Mouse (Mus musculus) left cerebral cortex, postnatal 25 days (tissue): Measurements from ENCODE around the gene Prorsd1. TPM values are rescaled to one million over a fixed set of nuclear protein-coding genes. Genes with fewer than 3 reads are reported as not detected.
"Not testable (repeated sequence)": the region's sequence is repeated elsewhere in the genome, so short reads cannot be mapped to it uniquely, and the experiment has no call there.

Experiments used
- DNase-seq, 2 experiments: peaks; one replicate each; pipeline ENCODE4 v3.0.0; 2022; ENCODE audit warnings: low spot score in 2 of 2, mixed read lengths in 1 of 2
- intact Hi-C: fragments of 180-260 bp; cut with DNase I; formaldehyde crosslinking; loops from one replicate; pipeline ENCODE4 v1.15.1; 2025
- total RNA-seq, 2 experiments: library from RNA; stranded (reverse); gene quantifications; 2 replicates each; pipeline ENCODE4 v1.2.3; 2021

The Prorsd1 gene
- 1 to 10 TPM; 1.5 to 3.9 TPM for total RNA-seq

DNA sequence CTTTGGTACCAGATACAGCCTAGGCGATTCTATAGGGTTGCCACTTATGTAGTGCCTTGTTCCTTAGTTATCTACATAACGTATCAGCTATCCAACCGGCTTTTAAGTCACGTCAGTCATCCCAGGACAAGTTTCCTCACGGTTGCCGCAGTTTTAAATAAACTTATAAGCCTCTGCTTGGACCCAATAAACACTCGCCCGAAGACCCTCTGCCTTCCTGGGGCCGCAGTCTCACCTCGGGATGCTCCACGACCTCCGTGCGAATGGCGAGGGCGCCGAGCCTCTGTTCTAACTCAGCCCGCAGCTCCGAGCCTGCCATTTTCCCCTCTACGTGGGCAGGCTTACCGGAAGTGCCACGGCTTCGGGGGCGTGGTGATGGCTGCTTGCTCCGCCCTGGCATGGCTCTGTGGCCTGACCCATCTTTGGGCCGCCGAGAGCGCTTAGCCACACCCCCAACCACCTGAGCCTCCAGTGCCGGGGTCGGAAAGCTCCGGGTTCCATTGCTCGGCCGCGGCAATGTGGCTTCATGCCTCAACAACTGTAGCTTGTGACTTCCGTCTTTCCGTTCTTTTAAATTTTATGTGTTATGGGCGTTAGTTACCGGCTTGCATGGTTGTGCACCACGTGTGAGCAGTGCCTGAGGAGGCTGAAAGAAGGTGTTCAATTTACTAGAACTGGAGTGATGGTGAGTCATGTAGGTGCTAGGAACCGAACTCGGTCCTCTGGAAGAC, at the start of gene Prorsd1:
Gene Prorsd1 (minus strand): TSS at position 352 of the 731 bp plus-strand sequence.
- intact Hi-C loops = no loop called here
- DNase-seq = peak; percentile 66 to 68

DNA sequence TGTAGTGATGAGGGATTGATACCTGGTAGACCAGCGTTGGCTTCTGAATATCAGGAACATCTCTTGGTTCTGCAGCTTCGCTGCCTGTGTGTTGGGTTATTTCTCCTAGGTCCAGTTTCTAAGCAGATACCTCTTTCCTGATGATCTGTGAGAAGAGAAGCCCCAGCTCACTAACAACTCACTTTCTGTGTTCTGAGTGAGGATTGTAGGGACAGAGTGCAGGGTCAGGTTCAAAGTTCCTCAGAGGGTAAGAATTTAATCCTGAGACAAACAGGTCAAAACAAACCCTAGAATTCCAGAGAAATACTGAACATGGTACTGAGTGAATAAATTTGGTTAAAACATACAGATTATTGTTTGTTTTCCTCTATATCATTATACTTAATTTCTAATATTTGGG, 48.6 kb upstream of the Prorsd1 start:
- DNase-seq = no peak
- intact Hi-C loops = no loop called here

GRCm38 (mm10) chr11:29560990-29561389, 46.2 kb upstream of the Prorsd1 start:
- no peak for DNase-seq
- intact Hi-C loops = no loop called here

DNA sequence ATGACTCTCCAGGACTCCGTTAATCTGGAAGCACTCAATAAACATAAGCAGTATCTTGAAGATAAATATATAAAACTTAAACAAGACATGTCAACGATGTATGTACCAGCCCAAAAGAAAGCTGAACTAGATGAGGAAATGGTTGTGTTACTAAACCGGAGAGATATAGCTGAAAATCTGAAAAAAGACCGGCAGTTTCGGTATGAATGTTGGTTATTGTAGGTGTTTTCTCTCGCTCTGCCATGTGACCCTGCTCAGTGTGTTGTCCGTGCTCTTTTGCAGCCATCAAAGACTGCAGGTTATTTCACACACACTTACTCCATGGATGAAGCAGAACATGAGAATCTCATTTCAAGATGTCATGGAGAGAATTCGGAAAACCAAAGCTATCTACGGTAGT, 45.6 kb upstream of the Prorsd1 start:
- no peak for DNase-seq
- intact Hi-C loops = no loop called here

DNA sequence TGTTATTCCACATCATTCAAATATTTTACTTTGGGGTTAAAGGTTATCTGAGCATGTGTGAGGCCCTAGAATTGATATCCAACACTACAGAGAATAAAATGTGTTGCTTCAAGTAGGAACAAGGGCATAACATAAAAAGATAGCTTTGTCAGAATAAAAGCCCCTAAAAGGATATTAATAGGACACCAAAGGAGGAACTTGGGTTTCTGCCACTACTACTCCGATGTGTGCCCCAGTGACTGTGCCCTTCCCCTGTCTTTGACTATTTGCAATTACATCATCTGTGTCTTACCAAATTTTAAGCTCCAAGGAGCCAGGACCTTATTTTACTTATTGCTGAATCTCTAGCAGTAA, 34.6 kb upstream of the Prorsd1 start:
- DNase-seq = no peak
- intact Hi-C loops = loop anchor here (5.0 kb wide), 1 partner anchor 478 kb away; the partner anchor contains the start of gene Eml6

GRCm38 (mm10) chr11:29548504-29549424, 33.9 kb upstream of the Prorsd1 start:
- DNase-seq = peak in 1 of 2 experiments; percentile 7

DNA sequence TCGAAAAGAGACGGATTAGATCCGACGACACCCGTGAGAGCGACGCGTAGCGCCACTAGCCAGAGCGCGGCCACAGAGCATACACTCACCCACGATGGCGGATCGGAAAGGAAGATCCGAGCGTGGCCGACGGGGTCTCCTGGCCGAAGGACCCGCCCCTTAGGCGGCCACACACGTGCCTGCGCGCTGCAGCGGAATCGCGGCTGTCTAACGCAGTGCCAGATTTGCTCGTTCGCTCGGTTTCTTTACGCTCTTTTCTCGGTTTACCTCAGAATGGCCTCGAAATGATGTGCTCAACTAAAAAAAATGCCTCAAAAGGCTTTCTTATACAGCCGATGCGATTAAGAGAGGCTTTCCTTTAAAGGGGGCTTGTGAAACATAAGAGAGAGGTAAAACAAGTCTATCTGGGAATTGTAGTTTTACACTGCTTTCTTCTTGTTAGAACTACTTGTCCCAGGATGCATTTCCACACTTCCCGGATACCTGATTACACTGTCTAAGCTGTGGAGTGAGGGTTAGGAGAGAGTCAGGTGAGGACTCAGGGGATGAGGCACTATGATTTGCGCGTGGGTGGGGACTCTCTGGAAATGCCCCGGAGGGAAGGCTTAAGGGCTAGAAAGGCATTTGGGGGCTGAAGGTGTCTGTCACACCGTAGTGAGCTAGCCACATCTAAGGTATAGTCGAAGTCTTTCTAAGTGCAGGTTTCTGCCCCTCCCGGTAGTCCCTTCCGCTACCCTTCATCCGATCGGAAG, 33.1 kb upstream of the Prorsd1 start, which contains the start of the genes Clhc1 and Rps27a:
Gene Clhc1 (plus strand): TSS at position 199 of the 752 bp plus-strand sequence.
Gene Rps27a (minus strand): TSS at position 358 of the 752 bp plus-strand sequence.
- intact Hi-C loops = loop anchor here (1.0 to 5.0 kb wide), 2 partner anchors 145 to 479 kb away; partner anchors contain the start of gene Eml6

More at GRCm38 (mm10) chr11:29548504-29549424, 33.9 kb upstream of the Prorsd1 start:
- intact Hi-C loops = loop anchor here (5.0 kb wide), 1 partner anchor 479 kb away; the partner anchor contains the start of gene Eml6

DNA sequence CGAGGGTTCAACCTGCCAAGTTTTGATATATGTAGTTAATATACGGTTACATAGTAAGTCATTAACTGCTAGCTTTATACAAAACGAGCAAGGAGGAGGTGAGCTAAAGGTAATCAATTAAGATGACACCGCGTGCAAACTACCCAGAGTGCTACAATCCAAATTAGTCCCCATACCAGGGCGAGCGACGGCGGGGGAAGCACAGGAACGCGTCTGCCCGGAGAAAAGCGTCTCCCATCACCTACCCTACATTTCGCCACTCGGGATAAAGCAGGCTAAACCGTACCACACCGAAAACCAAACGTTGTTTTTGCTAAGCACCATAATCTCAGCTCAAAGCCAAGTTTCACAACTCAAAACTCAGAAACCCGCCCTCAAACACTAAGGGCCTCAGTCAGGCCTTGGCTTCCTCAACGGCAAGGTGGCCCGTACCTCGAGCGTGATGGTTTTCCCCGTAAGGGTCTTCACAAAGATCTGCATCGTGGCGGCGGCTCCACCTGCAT, 32.5 kb upstream of the Prorsd1 start:
- no peak for DNase-seq
- intact Hi-C loops = loop anchor here (1.0 to 5.0 kb wide), 2 partner anchors 146 to 480 kb away; partner anchors contain the start of gene Eml6

More for the DNA sequence above, 33.1 kb upstream of the Prorsd1 start, which contains the start of the genes Clhc1 and Rps27a:
- DNase-seq = peak; percentile 93 to 96

DNA sequence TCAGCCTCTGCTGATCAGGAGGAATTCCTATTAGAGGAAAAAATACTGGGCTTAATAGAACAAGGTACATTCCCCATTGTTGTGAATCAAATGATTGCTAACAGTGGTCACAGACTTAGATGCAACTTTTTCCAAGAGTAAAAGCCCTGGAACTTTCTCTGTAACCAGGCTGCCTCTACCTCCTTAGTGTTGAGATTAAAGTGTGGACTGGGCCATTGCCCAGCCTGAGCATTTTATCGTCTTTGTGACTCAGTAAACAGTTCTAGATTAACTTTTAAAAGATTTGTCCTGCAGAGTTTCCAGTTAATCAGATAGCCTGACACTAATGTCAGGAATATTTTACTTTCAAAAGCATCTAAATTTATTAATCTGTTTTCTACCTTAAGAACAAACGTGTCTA, 31.9 kb upstream of the Prorsd1 start:
- intact Hi-C loops = loop anchor here (1.0 to 5.0 kb wide), 2 partner anchors 147 to 481 kb away; partner anchors contain the start of gene Eml6
- no peak for DNase-seq

DNA sequence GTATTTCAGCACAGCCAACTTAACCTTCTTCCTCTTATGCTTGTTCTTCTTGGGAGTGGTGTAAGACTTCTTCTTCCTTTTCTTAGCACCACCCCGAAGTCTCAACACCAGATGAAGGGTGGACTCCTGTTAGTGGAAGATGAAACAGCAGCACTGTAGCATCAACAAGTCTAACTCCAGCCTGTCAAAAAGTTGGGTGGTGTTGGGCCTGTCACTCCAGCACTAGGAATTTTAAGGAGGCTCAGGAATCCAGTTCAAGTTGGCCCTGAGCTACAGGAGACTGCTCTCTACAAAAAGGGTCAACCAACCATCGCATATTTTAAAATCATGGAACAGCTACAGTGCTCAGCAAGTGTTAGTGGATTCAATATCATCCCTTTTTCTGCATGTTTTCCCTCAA, 31.5 kb upstream of the Prorsd1 start:
- not testable (repeated sequence) for DNase-seq
- intact Hi-C loops = loop anchor here (5.0 kb wide), 1 partner anchor 481 kb away; the partner anchor contains the start of gene Eml6

GRCm38 (mm10) chr11:29545150-29545752, 30.4 kb upstream of the Prorsd1 start:
- not testable (repeated sequence) for DNase-seq
- intact Hi-C loops = loop anchor here (5.0 kb wide), 1 partner anchor 482 kb away; the partner anchor contains the start of gene Eml6

GRCm38 (mm10) chr11:29544225-29544945, 29.6 kb upstream of the Prorsd1 start:
- no peak for DNase-seq
- intact Hi-C loops = no loop called here

DNA sequence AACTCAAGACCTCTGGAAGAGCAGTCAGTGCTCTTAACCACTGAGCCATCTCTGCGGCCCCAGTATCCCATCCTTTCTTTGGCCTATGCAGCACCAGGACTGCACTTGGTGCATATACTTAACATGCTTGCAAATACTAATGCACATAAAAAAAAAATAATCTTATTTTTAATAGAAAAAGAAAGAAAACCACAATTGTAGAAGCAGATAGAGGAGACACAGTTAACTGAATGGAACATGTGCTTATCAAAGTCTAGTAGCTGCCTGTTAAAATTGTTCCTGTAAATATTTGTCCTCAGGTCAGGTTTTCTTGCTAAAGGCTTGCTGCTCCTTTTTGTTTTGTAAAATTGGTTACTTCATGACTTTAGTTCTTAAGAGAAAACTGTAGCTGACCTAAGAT, 23.4 kb upstream of the Prorsd1 start:
- intact Hi-C loops = no loop called here

DNA sequence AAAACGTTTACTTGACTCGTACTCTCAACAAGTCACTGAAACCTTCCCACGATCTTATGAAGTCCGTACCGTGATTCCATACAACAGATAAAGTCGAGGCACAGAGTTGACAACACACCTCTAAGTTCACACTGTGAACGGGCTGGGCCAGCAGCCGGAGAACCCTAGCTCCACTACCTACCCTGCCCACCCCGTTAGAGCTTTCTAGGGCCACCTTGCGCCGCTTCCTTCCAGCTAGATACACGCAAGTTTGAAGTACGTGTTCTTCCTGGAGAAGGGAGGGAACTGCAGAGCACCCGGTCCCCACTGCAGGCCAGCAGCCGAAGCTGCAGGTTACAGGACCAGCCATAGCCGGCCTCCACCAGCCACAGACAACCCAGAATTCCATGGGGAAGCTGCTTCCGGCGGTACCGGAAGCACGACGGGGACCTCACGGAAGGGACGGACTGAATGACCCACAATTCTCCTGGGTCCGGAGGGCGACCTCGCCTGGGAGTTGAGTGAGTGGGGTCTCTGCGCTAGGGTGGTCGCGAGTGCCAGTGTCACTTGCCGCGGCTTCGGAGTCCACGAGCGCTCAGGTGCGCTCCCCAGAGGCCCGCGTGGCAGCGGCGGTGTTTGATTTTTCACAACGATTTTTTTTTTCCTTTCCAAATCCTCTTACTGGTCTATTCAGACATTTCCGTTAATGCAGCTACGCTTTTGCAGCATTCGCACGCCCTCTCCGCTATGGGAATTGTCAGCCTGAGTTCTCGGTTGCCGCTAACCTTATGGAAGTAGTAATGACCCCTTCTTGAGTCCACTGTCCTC, 11.4 kb upstream of the Prorsd1 start, which contains the start of gene Mtif2:
Gene Mtif2 (plus strand): TSS at position 421 of the 807 bp plus-strand sequence.
- intact Hi-C loops = loop anchor here (5.0 kb wide), 2 partner anchors 154 to 259 kb away; partner anchors contain the start of gene Ccdc88a

More for the DNA sequence above, 23.4 kb upstream of the Prorsd1 start:
- no peak for DNase-seq

DNA sequence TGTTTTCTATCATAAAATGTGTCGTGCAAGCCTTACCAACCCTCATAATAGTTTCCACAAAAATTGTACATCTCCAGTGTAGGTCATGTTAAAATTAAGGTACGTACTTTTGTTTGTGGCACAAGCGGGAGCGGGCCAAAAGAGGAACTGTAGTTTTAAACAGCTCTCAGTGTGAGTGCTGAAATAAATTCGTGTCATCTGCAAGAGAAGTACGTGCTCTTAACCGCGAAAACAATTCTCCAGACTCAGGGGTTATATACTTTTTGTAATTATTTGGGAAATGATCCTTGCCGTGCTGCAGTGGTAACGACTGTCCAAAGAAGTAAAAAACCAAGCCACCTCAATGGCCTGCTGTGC, 530 bp downstream of the Prorsd1 start:
- DNase-seq = no peak
- intact Hi-C loops = no loop called here

More for the DNA sequence above, 11.4 kb upstream of the Prorsd1 start, which contains the start of gene Mtif2:
- DNase-seq = peak; percentile 85 to 87

DNA sequence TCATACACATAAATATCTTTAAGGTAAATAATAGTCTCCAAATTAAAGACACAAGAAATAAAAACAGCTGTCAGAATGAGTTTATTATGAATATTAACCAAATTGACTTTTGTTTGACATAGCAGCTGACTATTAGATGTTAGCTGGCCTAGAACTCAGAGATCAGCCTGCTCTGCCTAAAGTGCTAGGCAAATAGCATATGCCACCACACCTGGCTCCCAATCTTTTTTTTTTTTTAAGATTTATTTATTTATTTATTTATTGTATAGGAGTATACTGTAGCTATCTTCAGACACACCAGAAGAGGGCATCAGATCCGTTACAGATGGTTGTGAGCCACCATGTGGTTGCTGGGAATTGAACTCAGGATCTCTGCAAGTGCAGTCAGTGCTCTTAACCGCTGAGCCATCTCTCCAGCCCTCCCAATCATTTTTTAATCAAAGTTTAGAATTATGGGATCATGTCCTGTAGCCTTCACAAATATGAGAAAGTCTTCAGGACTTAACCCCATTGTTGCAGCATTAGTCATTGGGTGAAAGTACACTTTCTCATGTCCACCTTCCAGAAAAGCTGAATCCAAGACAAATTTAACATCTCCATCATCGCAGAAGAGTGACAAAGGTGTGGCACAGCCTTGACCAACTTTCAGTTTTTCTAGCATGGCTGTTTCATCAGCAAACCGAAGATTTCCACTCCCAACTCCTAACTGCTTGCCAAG, 1.9 kb downstream of the Prorsd1 start:
- intact Hi-C loops = no loop called here
- no peak for DNase-seq
